Mouse (Mus musculus): ENCODE data around the gene Asb5. TPM values are rescaled to one million over a fixed set of nuclear protein-coding genes. Genes with fewer than 3 reads are reported as not detected.
"Not testable (repeated sequence)": the region's sequence is repeated elsewhere in the genome, so short reads cannot be mapped to it uniquely, and the experiment has no call there.

Gene Asb5
- polyA plus RNA-seq, 1 experiment from 2014 or later = 6.2 TPM

DNA sequence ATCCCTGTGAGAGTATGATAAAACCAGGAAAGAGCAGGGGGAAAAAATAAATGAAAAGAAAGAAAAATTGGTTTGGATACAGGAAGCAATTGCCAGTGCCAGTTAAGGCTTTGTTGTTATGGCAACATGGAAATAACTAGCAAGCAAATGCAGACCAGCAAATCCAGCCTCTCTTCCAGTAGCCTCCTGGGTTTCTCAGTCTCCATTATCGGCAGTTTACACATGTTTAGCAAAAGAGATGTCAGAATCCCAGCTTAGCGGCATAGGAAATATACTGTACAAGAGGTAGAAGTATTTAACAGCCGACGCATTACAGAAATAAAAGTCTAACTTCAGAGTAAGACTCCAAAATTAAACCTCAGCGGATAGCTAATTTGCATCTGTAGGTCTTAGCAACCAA lies 65.3 kb downstream of the Asb5 start:
- Histone ChIP-seq H3K9me3 (ENCODE audit: control insufficient read depth, low read length) (no peaks in the 10 kb centered on the region), H3K27ac (ENCODE audit: low read depth) (no peak overlapping the region), H3K4me3 (ENCODE audit: low read depth, low read length) (no peak overlapping the region), H3K9ac (ENCODE audit: low read length) (no peak overlapping the region), H3K27me3 (replicated peaks; ENCODE audit: control insufficient read depth, insufficient read depth, low read length) (no peaks in the 10 kb centered on the region), H3K36me3 (ENCODE audit: control insufficient read depth, insufficient read depth, low read length) (no peaks in the 10 kb centered on the region), H3K4me1 (replicated peaks; ENCODE audit: control insufficient read depth, insufficient read depth, low read length) (no peaks in the 10 kb centered on the region), H3K4me2 (ENCODE audit: low read length) (no peak overlapping the region)
- 85% methylated on average over 5 of the region's 5 CpGs for WGBS
- ATAC-seq (replicated peaks; ENCODE audit: low FRiP score, low TSS enrichment, low read depth) = no peak
- no peak for DNase-seq (ENCODE audit: low spot score)

GRCm38 (mm10) chr8:54596051-54596450 lies 66.7 kb downstream of the Asb5 start:
- H3K4me2 ChIP-seq (ENCODE audit: low read length) = no peak overlapping the region
- H3K9ac ChIP-seq (ENCODE audit: low read length) = no peak overlapping the region
- H3K27me3 ChIP-seq (replicated peaks; ENCODE audit: control insufficient read depth, insufficient read depth, low read length) = no peaks in the 10 kb centered on the region
- no peaks in the 10 kb centered on the region for H3K4me1 ChIP-seq (replicated peaks; ENCODE audit: control insufficient read depth, insufficient read depth, low read length)
- DNase-seq (ENCODE audit: low spot score) (no peak), ATAC-seq (replicated peaks; ENCODE audit: low FRiP score, low TSS enrichment, low read depth) (no peak)
- H3K27ac ChIP-seq (ENCODE audit: low read depth) = no peak overlapping the region
- no peaks in the 10 kb centered on the region for H3K9me3 ChIP-seq (ENCODE audit: control insufficient read depth, low read length)
- H3K36me3 ChIP-seq (ENCODE audit: control insufficient read depth, insufficient read depth, low read length) = no peaks in the 10 kb centered on the region
- no peak overlapping the region for H3K4me3 ChIP-seq (ENCODE audit: low read depth, low read length)
- 65% methylated on average over 2 of the region's 2 CpGs for WGBS

DNA sequence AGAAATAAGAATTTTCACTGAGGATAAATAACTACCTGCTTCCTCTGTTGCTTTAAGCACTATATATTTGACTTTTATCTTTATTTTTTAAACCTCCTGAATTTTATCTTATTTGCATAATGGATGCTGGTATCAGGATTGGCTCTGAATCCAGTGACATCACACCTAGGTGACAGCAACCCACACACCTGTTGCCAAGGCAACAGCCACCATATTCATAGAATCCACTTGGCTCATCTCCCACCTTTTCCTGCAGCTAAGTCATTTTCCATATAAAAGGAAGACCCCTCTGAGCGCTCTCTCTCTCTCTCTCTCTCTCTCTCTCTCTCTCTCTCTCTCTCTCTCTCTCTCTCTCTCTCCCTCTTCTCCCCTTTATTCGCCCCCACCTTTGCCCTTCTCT lies 67.6 kb downstream of the Asb5 start:
- Histone ChIP-seq H3K4me3 (ENCODE audit: low read depth, low read length) (no peak overlapping the region), H3K9ac (ENCODE audit: low read length) (no peak overlapping the region), H3K36me3 (ENCODE audit: control insufficient read depth, insufficient read depth, low read length) (no peaks in the 10 kb centered on the region), H3K27ac (ENCODE audit: low read depth) (no peak overlapping the region), H3K9me3 (ENCODE audit: control insufficient read depth, low read length) (no peaks in the 10 kb centered on the region), H3K4me2 (ENCODE audit: low read length) (no peak overlapping the region), H3K27me3 (replicated peaks; ENCODE audit: control insufficient read depth, insufficient read depth, low read length) (no peaks in the 10 kb centered on the region), H3K4me1 (replicated peaks; ENCODE audit: control insufficient read depth, insufficient read depth, low read length) (no peaks in the 10 kb centered on the region)
- ATAC-seq (replicated peaks; ENCODE audit: low FRiP score, low TSS enrichment, low read depth) = no peak
- 92% methylated on average over 2 of the region's 2 CpGs for whole genome bisulfite sequencing
- no peak for DNase-seq (ENCODE audit: low spot score)

GRCm38 (mm10) chr8:54597386-54597785 lies 68.0 kb downstream of the Asb5 start:
- Histone ChIP-seq H3K27ac (ENCODE audit: low read depth) (no peak overlapping the region), H3K27me3 (replicated peaks; ENCODE audit: control insufficient read depth, insufficient read depth, low read length) (no peaks in the 10 kb centered on the region), H3K9me3 (ENCODE audit: control insufficient read depth, low read length) (no peaks in the 10 kb centered on the region), H3K4me1 (replicated peaks; ENCODE audit: control insufficient read depth, insufficient read depth, low read length) (no peaks in the 10 kb centered on the region), H3K4me2 (ENCODE audit: low read length) (no peak overlapping the region), H3K36me3 (ENCODE audit: control insufficient read depth, insufficient read depth, low read length) (no peaks in the 10 kb centered on the region), H3K9ac (ENCODE audit: low read length) (no peak overlapping the region), H3K4me3 (ENCODE audit: low read depth, low read length) (no peak overlapping the region)
- WGBS = 96% methylated on average over 2 of the region's 2 CpGs
- DNase-seq (ENCODE audit: low spot score) (no peak), ATAC-seq (replicated peaks; ENCODE audit: low FRiP score, low TSS enrichment, low read depth) (no peak)

DNA sequence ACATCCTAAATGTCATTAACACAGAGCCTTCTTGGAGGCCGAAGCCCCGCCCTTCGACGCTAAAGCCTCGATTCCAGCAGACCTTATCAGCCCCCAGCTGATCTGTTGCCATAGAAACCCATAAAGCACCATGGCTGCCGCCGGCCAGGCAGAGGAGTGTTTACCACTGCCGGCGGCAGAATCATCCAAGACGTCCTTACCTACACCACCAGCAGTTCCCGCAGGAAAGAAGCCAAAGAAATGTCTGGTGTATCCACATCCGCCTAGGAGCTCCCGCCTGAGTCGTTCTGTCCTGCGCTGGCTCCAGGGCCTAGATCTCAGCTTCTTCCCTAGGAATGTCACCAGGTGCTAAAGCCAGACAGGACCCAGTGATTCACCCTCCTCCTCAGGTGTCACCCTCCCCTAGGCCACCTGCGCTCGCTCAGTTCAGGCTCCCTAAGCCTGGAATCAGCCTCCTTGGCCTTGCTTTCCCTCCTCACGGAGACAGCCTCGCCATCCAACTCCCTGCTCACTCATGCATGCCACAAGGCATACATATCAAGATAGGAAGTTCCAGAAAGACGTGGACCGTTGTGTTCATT lies 71.4 kb downstream of the Asb5 start, which contains the start of gene Spata4:
TSS of gene Spata4 (plus strand) at position 111 of the 581 bp plus-strand sequence.
- no peaks in the 10 kb centered on the region for H3K36me3 ChIP-seq (ENCODE audit: control insufficient read depth, insufficient read depth, low read length)
- 9% methylated on average over 21 of the region's 21 CpGs for WGBS
- H3K4me1 ChIP-seq (replicated peaks; ENCODE audit: control insufficient read depth, insufficient read depth, low read length) = no peaks in the 10 kb centered on the region
- H3K27me3 ChIP-seq (replicated peaks; ENCODE audit: control insufficient read depth, insufficient read depth, low read length) = no peaks in the 10 kb centered on the region
- H3K4me2 ChIP-seq (ENCODE audit: low read length) = peak within 1 kb of the TSS; percentile 55
- no peak within 1 kb of the TSS for H3K27ac ChIP-seq (ENCODE audit: low read depth)
- peak within 1 kb of the TSS; percentile 21; the same call in 1 of the 2 replicates for H3K4me3 ChIP-seq (ENCODE audit: low read depth, low read length)
- no peaks in the 10 kb centered on the region for H3K9me3 ChIP-seq (ENCODE audit: control insufficient read depth, low read length)
- DNase-seq (ENCODE audit: low spot score) (peak; percentile 72), ATAC-seq (replicated peaks; ENCODE audit: low FRiP score, low TSS enrichment, low read depth) (peak; percentile 92)
- no peak within 1 kb of the TSS for H3K9ac ChIP-seq (ENCODE audit: low read length)

DNA sequence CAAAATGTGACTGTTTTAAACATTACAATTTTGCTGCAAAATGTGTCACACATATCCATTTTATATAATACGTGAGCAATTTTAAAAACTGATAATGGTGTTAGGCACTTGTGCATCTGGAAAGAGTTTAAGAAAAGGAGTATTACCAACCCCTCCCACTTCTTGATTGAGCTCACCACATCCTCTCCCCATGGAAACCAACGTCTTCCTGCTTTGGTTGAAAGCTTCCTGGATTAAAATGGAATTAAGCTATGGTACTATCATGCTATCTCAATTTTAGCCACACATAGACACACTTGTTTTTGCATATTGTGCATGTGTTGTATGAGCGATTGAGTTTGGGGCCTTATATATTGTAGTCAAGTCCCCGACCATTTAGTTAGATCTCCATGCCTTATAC lies 74.1 kb downstream of the Asb5 start:
- WGBS = 83% methylated on average over 4 of the region's 4 CpGs
- DNase-seq (ENCODE audit: low spot score) = no peak
- no peaks in the 10 kb centered on the region for H3K27me3 ChIP-seq (replicated peaks; ENCODE audit: control insufficient read depth, insufficient read depth, low read length)
- H3K36me3 ChIP-seq (ENCODE audit: control insufficient read depth, insufficient read depth, low read length) = no peaks in the 10 kb centered on the region
- no peaks in the 10 kb centered on the region for H3K9me3 ChIP-seq (ENCODE audit: control insufficient read depth, low read length)
- H3K4me2 ChIP-seq (ENCODE audit: low read length) = no peak overlapping the region
- H3K4me1 ChIP-seq (replicated peaks; ENCODE audit: control insufficient read depth, insufficient read depth, low read length) = no peaks in the 10 kb centered on the region
- H3K9ac ChIP-seq (ENCODE audit: low read length) = no peak overlapping the region
- H3K4me3 ChIP-seq (ENCODE audit: low read depth, low read length) = no peak overlapping the region
- ATAC-seq (replicated peaks; ENCODE audit: low FRiP score, low TSS enrichment, low read depth) = no peak
- no peak overlapping the region for H3K27ac ChIP-seq (ENCODE audit: low read depth)

DNA sequence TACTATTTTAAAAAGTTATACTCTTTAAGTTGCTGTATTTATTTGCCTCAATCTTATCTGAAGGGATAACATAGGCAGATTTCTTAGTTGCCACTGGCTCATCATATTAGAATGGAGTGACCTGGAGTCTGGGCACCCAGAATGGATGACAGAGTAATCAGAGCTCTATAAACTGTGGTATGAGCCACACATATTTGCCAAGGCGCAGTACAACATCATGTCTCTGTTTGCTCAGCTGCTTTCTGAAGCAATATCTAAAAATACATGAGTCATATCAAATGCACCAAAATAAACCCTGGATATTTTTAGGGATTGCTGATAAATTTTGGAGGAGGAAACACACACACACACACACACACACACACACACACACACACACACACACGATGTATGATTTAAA lies 80.0 kb downstream of the Asb5 start:
- no peaks in the 10 kb centered on the region for H3K27me3 ChIP-seq (replicated peaks; ENCODE audit: control insufficient read depth, insufficient read depth, low read length)
- H3K36me3 ChIP-seq (ENCODE audit: control insufficient read depth, insufficient read depth, low read length) = no peaks in the 10 kb centered on the region
- no peak overlapping the region for H3K9ac ChIP-seq (ENCODE audit: low read length)
- no peak overlapping the region for H3K4me3 ChIP-seq (ENCODE audit: low read depth, low read length)
- H3K27ac ChIP-seq (ENCODE audit: low read depth) = no peak overlapping the region
- DNase-seq (ENCODE audit: low spot score) (no peak), ATAC-seq (replicated peaks; ENCODE audit: low FRiP score, low TSS enrichment, low read depth) (no peak)
- H3K9me3 ChIP-seq (ENCODE audit: control insufficient read depth, low read length) = no peaks in the 10 kb centered on the region
- H3K4me2 ChIP-seq (ENCODE audit: low read length) = no peak overlapping the region
- 79% methylated on average over 2 of the region's 2 CpGs for WGBS
- no peaks in the 10 kb centered on the region for H3K4me1 ChIP-seq (replicated peaks; ENCODE audit: control insufficient read depth, insufficient read depth, low read length)

DNA sequence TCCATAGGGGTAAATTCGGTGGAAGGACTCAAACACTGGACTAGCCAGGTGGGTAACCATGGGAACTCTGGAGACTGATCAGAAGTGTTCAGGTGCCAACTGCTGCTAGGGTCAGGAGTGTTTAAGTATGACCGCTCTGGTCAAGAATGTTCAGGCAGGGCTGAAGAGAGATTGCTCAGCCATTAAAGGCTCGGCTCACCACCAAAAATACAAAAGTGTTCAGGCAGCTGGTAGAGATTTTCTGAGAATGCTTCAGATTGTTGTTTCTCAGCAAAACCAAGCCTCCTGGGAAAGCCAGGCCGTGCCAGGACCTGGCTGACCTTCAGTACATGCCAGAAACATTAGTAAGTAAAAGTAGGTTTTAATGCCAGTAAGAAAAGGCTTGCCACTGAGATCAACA lies 80.9 kb downstream of the Asb5 start:
- H3K27me3 ChIP-seq (replicated peaks; ENCODE audit: control insufficient read depth, insufficient read depth, low read length) = no peaks in the 10 kb centered on the region
- H3K27ac ChIP-seq (ENCODE audit: low read depth) = no peak overlapping the region
- no peaks in the 10 kb centered on the region for H3K4me1 ChIP-seq (replicated peaks; ENCODE audit: control insufficient read depth, insufficient read depth, low read length)
- DNase-seq (ENCODE audit: low spot score) = no peak
- no peak for ATAC-seq (replicated peaks; ENCODE audit: low FRiP score, low TSS enrichment, low read depth)
- H3K9me3 ChIP-seq (ENCODE audit: control insufficient read depth, low read length) = no peaks in the 10 kb centered on the region
- H3K4me2 ChIP-seq (ENCODE audit: low read length) = no peak overlapping the region
- 76% methylated on average over 4 of the region's 4 CpGs for whole genome bisulfite sequencing
- no peak overlapping the region for H3K4me3 ChIP-seq (ENCODE audit: low read depth, low read length)
- H3K9ac ChIP-seq (ENCODE audit: low read length) = no peak overlapping the region
- H3K36me3 ChIP-seq (ENCODE audit: control insufficient read depth, insufficient read depth, low read length) = no peaks in the 10 kb centered on the region

- not testable (repeated sequence) for H3K4me1 ChIP-seq (replicated peaks; ENCODE audit: control insufficient read depth, insufficient read depth, low read length); H3K9ac ChIP-seq (ENCODE audit: low read length); H3K27ac ChIP-seq (ENCODE audit: low read depth); H3K4me3 ChIP-seq (ENCODE audit: low read depth, low read length); ATAC-seq (replicated peaks; ENCODE audit: low FRiP score, low TSS enrichment, low read depth); DNase-seq (ENCODE audit: low spot score); H3K4me2 ChIP-seq (ENCODE audit: low read length); H3K36me3 ChIP-seq (ENCODE audit: control insufficient read depth, insufficient read depth, low read length); H3K9me3 ChIP-seq (ENCODE audit: control insufficient read depth, low read length); H3K27me3 ChIP-seq (replicated peaks; ENCODE audit: control insufficient read depth, insufficient read depth, low read length)
- WGBS = 83% methylated on average over 17 of the region's 17 CpGs
These were observed 87.3 kb downstream of the Asb5 start for GRCm38 (mm10) chr8:54616710-54617109.

Data from intestine, embryonic 14.5 days (tissue).